Mouse (Mus musculus) mouse trophoblast stem cell (cell line): ENCODE measurements at regions not wholly inside any gene's neighbourhood (a gene's known extent, or its start where the extent isn't known, plus 50 kb on each side); places are given as distances from the start of the nearest gene placed in this dataset.

ENCODE experiments used
- in situ Hi-C, 2 experiments: fragments of 300-500 bp; cut with MseI, MboI; formaldehyde crosslinking; loops; 2 replicates in 1 of 2; 3 replicates in 1 of 2; pipeline ENCODE4 v1.15.1; 2025

GRCm38 (mm10) chr1:51647955-51648354 is 169.7 kb upstream of the Nabp1 start:
- in situ Hi-C loops: no loop called here

GRCm38 (mm10) chr1:51644399-51644798 is 166.2 kb upstream of the Nabp1 start:
- in situ Hi-C loops: no loop called here

GRCm38 (mm10) chr1:51643640-51644039 is 165.4 kb upstream of the Nabp1 start:
- in situ Hi-C loops: no loop called here

GRCm38 (mm10) chr1:51638519-51639302 is 160.5 kb upstream of the Nabp1 start:
- in situ Hi-C loops: no loop called here

GRCm38 (mm10) chr1:51635881-51636515 is 157.8 kb upstream of the Nabp1 start:
- in situ Hi-C loops: no loop called here

GRCm38 (mm10) chr1:51633795-51634194 is 155.6 kb upstream of the Nabp1 start:
- in situ Hi-C loops: no loop called here

GRCm38 (mm10) chr1:51632851-51633250 is 154.6 kb upstream of the Nabp1 start:
- in situ Hi-C loops: no loop called here

GRCm38 (mm10) chr1:51629848-51630247 is 151.6 kb upstream of the Nabp1 start:
- in situ Hi-C loops: no loop called here

- in situ Hi-C loops: no loop called here
These were observed 150.0 kb upstream of the Nabp1 start for GRCm38 (mm10) chr1:51628137-51628793.

GRCm38 (mm10) chr1:51626303-51626702 is 148.1 kb upstream of the Nabp1 start:
- in situ Hi-C loops: no loop called here

GRCm38 (mm10) chr1:51625079-51625478 is 146.9 kb upstream of the Nabp1 start:
- in situ Hi-C loops: no loop called here

- in situ Hi-C loops: loop anchor here (25.0 kb wide), 1 partner anchor 662 kb away; no protein-coding TSS in a partner anchor
These were observed 146.3 kb upstream of the Nabp1 start for GRCm38 (mm10) chr1:51624551-51624950.

- in situ Hi-C loops: loop anchor here (25.0 kb wide), 1 partner anchor 661 kb away; no protein-coding TSS in a partner anchor
These were observed 144.8 kb upstream of the Nabp1 start for GRCm38 (mm10) chr1:51622986-51623385.

GRCm38 (mm10) chr1:51622181-51622862 is 144.1 kb upstream of the Nabp1 start:
- in situ Hi-C loops: loop anchor here (25.0 kb wide), 1 partner anchor 660 kb away; no protein-coding TSS in a partner anchor

- in situ Hi-C loops: loop anchor here (25.0 kb wide), 1 partner anchor 659 kb away; no protein-coding TSS in a partner anchor
These were observed 142.8 kb upstream of the Nabp1 start for GRCm38 (mm10) chr1:51621062-51621461.

- in situ Hi-C loops: loop anchor here (25.0 kb wide), 1 partner anchor 655 kb away; no protein-coding TSS in a partner anchor
These were observed 139.5 kb upstream of the Nabp1 start for GRCm38 (mm10) chr1:51617502-51618251.

GRCm38 (mm10) chr1:51616091-51616490 is 137.9 kb upstream of the Nabp1 start:
- in situ Hi-C loops: loop anchor here (25.0 kb wide), 1 partner anchor 654 kb away; no protein-coding TSS in a partner anchor

- in situ Hi-C loops: loop anchor here (25.0 kb wide), 1 partner anchor 653 kb away; no protein-coding TSS in a partner anchor
These were observed 137.3 kb upstream of the Nabp1 start for GRCm38 (mm10) chr1:51615523-51615922.

- in situ Hi-C loops: loop anchor here (25.0 kb wide), 1 partner anchor 652 kb away; no protein-coding TSS in a partner anchor
These were observed 136.5 kb upstream of the Nabp1 start for GRCm38 (mm10) chr1:51614700-51615099.

- in situ Hi-C loops: loop anchor here (25.0 kb wide), 1 partner anchor 647 kb away; no protein-coding TSS in a partner anchor
These were observed 131.1 kb upstream of the Nabp1 start for GRCm38 (mm10) chr1:51609295-51609694.
